Mouse (Mus musculus) B cell, adult (primary cell): ENCODE data around the gene Taar3. TPM values are rescaled to one million over a fixed set of nuclear protein-coding genes. Genes with fewer than 3 reads are reported as not detected.

Experiments used
- total RNA-seq: library from RNA; stranded (reverse); gene quantifications from 4 replicates; pipeline ENCODE4 v1.2.4, GENCODE M21; 2023; ENCODE audit not compliant: inconsistent age

Taar3 gene
- not detected in 4 replicates for total RNA-seq

DNA sequence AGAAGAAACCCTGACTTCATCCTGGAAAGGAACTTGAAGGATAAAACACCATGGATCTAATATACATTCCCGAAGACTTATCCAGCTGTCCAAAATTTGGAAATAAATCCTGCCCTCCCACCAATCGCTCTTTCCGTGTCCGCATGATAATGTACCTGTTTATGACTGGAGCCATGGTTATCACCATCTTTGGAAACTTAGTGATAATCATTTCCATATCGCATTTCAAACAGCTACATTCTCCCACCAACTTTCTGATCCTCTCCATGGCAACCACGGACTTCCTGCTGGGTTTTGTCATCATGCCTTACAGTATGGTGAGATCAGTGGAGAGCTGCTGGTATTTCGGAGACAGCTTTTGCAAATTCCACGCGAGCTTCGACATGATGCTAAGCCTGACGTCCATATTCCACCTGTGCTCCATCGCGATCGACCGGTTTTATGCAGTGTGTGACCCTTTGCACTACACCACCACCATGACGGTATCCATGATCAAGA, at the start of gene Taar3:
Gene Taar3 (plus strand): TSS at position 51 of the 498 bp plus-strand sequence.

GRCm38 (mm10) chr10:23920056-23920455, 29.3 kb upstream of the Taar3 start, which contains the start of gene Taar1:
TSS of gene Taar1 (plus strand) at chr10:23920356.

GRCm38 (mm10) chr10:23938312-23938711, 11.0 kb upstream of the Taar3 start, which contains the start of gene Taar2:
TSS of gene Taar2 (plus strand) at chr10:23938572.

DNA sequence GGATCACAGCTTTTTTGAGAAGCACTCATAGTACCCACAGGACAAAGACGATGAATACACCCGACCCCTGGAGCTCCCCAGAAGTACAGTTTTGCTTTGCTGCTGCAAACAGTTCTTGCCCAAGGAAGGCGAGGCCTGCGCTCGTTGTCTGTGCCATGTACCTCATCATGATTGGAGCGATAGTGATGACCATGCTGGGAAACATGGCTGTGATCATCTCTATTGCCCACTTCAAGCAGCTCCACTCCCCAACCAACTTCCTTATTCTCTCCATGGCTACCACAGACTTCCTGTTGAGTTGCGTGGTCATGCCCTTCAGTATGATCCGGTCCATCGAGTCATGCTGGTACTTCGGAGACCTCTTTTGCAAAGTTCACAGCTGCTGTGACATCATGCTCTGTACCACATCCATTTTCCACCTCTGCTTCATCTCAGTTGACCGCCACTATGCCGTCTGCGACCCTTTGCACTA, 11.1 kb downstream of the Taar3 start, which contains the start of gene Taar4:
Gene Taar4 (plus strand): TSS at position 51 of the 472 bp plus-strand sequence.

DNA sequence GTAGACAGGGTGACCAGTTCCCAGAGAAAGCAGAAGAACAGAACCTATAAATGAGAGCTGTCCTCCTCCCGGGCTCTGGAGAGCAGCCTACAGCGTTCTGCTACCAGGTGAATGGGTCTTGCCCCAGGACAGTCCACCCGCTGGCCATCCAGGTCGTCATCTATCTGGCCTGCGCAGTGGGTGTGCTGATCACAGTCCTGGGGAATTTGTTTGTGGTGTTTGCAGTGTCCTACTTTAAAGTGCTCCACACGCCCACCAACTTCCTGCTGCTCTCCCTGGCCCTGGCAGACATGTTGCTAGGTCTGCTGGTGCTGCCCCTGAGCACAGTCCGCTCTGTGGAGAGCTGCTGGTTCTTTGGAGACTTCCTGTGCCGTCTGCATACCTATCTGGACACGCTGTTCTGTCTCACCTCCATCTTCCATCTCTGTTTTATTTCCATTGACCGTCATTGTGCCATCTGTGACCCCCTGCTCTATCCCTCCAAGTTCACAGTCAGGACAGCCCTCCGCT, 21.4 kb downstream of the Taar3 start, which contains the start of gene Taar5:
Gene Taar5 (plus strand): TSS at position 51 of the 510 bp plus-strand sequence.

GRCm38 (mm10) chr10:23985546-23985945, 36.2 kb downstream of the Taar3 start, which contains the start of gene Taar6:
TSS of gene Taar6 (minus strand) at chr10:23985646.

DNA sequence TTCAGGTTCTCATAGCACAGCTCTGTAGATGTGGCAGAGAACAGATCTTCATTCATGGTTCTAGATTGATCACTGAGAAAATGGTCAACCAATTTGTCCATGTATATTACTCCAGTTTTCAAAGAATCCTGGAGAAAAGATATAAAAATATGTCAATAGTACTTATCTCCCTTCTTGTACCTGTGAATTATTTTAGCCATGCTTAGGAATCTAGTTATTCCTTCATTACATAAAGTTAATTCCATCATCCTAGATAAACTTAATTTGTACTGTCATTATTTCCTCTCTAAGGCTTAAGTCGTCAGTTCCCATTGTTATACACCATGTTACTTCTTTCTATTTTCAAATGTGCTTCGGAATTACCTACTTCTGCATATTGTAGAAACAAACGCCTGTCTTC, 44.0 kb downstream of the Taar3 start, which contains the start of gene Taar7a:
Gene Taar7a (minus strand): TSS at position 101 of the 400 bp plus-strand sequence.

GRCm38 (mm10) chr10:23999639-24000038, 50.3 kb downstream of the Taar3 start, which contains the start of gene Taar7b:
TSS of gene Taar7b (plus strand) at chr10:23999939.

Other genes with a start within 250 kb of the Taar3 start
- 794 to 1,463 TPM (median 1,064 TPM) in 4 replicates for gene Rps12, start 162.3 kb upstream of the Taar3 start, total RNA-seq
- 0.16 to 0.45 TPM in 2 of 4 replicates, not detected in the others for gene Slc18b1, start 152.6 kb upstream of the Taar3 start, total RNA-seq
- not detected in 4 replicates for gene Vnn3, start 98.1 kb upstream of the Taar3 start, total RNA-seq
- not detected in 4 replicates for gene Vnn1, start 54.9 kb upstream of the Taar3 start, total RNA-seq
- not detected in 4 replicates for gene Taar1, start 29.2 kb upstream of the Taar3 start, total RNA-seq
- gene Taar2, start 11.0 kb upstream of the Taar3 start, total RNA-seq, result not detected in 4 replicates
- not detected in 4 replicates for gene Taar4, start 10.9 kb downstream of the Taar3 start, total RNA-seq
- not detected in 4 replicates for gene Taar5, start 21.1 kb downstream of the Taar3 start, total RNA-seq
- not detected in 4 replicates for gene Taar6, start 36.1 kb downstream of the Taar3 start, total RNA-seq
- gene Taar7a, start 43.9 kb downstream of the Taar3 start, total RNA-seq, result not detected in 4 replicates
- not detected in 4 replicates for gene Taar7b, start 50.4 kb downstream of the Taar3 start, total RNA-seq
- not detected in 4 replicates for gene Taar7d, start 77.7 kb downstream of the Taar3 start, total RNA-seq
- not detected in 4 replicates for gene Taar7e, start 88.1 kb downstream of the Taar3 start, total RNA-seq
- gene Taar7f, start 100.0 kb downstream of the Taar3 start, total RNA-seq, result not detected in 4 replicates
- not detected in 4 replicates for gene Taar8a, start 126.9 kb downstream of the Taar3 start, total RNA-seq
- gene Taar8b, start 142.7 kb downstream of the Taar3 start, total RNA-seq, result not detected in 4 replicates
- not detected in 4 replicates for gene Taar8c, start 152.4 kb downstream of the Taar3 start, total RNA-seq
- not detected in 4 replicates for gene Taar9, start 160.0 kb downstream of the Taar3 start, total RNA-seq
- gene Stx7, start 199.7 kb downstream of the Taar3 start, total RNA-seq, result 112 to 120 TPM (median 116 TPM) in 4 replicates